ENCODE assay signal across 8 mouse cellular contexts in genomic region chr9:65214425-65214777, GRCm38 (mm10). TPM values are rescaled to one million over a fixed set of nuclear protein-coding genes. Genes with fewer than 3 reads are reported as not detected.
DNase-seq lines count a peak whose midpoint lies in the region; ATAC-seq and TF ChIP-seq lines count a peak whose summit lies in the region.

No protein-coding gene starts in this region.

- no peaks in the 10 kb centered on the region for H3K9me3 ChIP-seq in MEL (replicated peaks; ENCODE audit: insufficient read depth, low read length)
- no peaks in the 10 kb centered on the region for H3K9me3 ChIP-seq in embryonic facial prominence, embryonic 10.5 days
- H3K9me3 ChIP-seq in liver, embryonic 12.5 days (replicated peaks) = no peaks in the 10 kb centered on the region
- no peaks in the 10 kb centered on the region for H3K9me3 ChIP-seq in neural tube, embryonic 11.5 days (ENCODE audit: control insufficient read depth, low read length)

- TF ChIP-seq RAD21 in MEL (IDR thresholded peaks at IDR 0.05; ENCODE audit: low read depth, low read length) = no peak

- H3K4me3 ChIP-seq in MEL (ENCODE audit: control insufficient read depth in 1 of 2, insufficient read depth in 1 of 2, low read depth in 2 of 2, low read length in 2 of 2) = peak overlapping the region; percentile 70 to 75
- H3K4me3 ChIP-seq in embryonic facial prominence, embryonic 10.5 days = peak overlapping the region; percentile 83
- peak overlapping the region; percentile 85 for H3K4me3 ChIP-seq in liver, embryonic 12.5 days
- peak overlapping the region; percentile 56 for H3K4me3 ChIP-seq in neural tube, embryonic 11.5 days (ENCODE audit: low read depth, low read length)

- no peaks in the 10 kb centered on the region for H3K27me3 ChIP-seq in MEL (ENCODE audit: control insufficient read depth in 1 of 2, insufficient read depth in 2 of 2, low read length in 2 of 2)
- H3K27me3 ChIP-seq in embryonic facial prominence, embryonic 10.5 days (replicated peaks; ENCODE audit: low read depth, poor library complexity, severe bottlenecking) = no peaks in the 10 kb centered on the region
- H3K27me3 ChIP-seq in liver, embryonic 12.5 days (replicated peaks) = no peaks in the 10 kb centered on the region
- H3K27me3 ChIP-seq in neural tube, embryonic 11.5 days (ENCODE audit: control insufficient read depth, insufficient read depth, low read length) = no peaks in the 10 kb centered on the region

- TF ChIP-seq POLR2A in MEL (IDR thresholded peaks at IDR 0.05; ENCODE audit: control insufficient read depth in 1 of 2, insufficient read depth in 1 of 2, low read depth in 1 of 2, low read length in 2 of 2, poor library complexity in 1 of 2) = no peak

- DNase-seq in MEL (ENCODE audit: low read depth, low spot score) = peak; percentile 46
- DNase-seq in embryonic facial prominence, embryonic 10.5 days (ENCODE audit: low spot score) = peak; percentile 54
- peak; percentile 48 for DNase-seq in heart, postnatal 4 days
- DNase-seq in neural tube, embryonic 11.5 days (ENCODE audit: low spot score) = no peak
- DNase-seq in right cerebral cortex, postnatal 10 days (ENCODE audit: low spot score in 2 of 2) = no peak
- DNase-seq in spleen, adult 18-20 months = no peak

- peaks cover 11 to 15% of the 10 kb centered on the region in 2 experiments for H3K4me1 ChIP-seq in MEL (ENCODE audit: control insufficient read depth in 1 of 2, insufficient read depth in 2 of 2, low read length in 2 of 2)
- peaks cover 36% of the 10 kb centered on the region for H3K4me1 ChIP-seq in embryonic facial prominence, embryonic 10.5 days
- peaks cover 60% of the 10 kb centered on the region for H3K4me1 ChIP-seq in liver, embryonic 12.5 days
- H3K4me1 ChIP-seq in neural tube, embryonic 11.5 days (ENCODE audit: control insufficient read depth, insufficient read depth, low read length) = no peaks in the 10 kb centered on the region

- H3K4me2 ChIP-seq in liver, embryonic 12.5 days = peak overlapping the region; percentile 99
- H3K4me2 ChIP-seq in neural tube, embryonic 11.5 days (ENCODE audit: low read depth) = peak overlapping the region; percentile 87

- ATAC-seq in liver, embryonic 12.5 days = no peak
- ATAC-seq in neural tube, embryonic 11.5 days (ENCODE audit: insufficient read depth, low FRiP score, low TSS enrichment) = 0 out of 2 replicates have a peak, but pooled peaks have one; percentile 4
- no peak for ATAC-seq in inflammation-experienced regulatory T-cells, adult 6 months

- peak overlapping the region; percentile 1 for H3K27ac ChIP-seq in MEL (ENCODE audit: control insufficient read depth, low read depth, low read length)
- H3K27ac ChIP-seq in embryonic facial prominence, embryonic 10.5 days (replicated peaks) = peak overlapping the region; percentile 93
- peak overlapping the region; percentile 100 for H3K27ac ChIP-seq in liver, embryonic 12.5 days
- H3K27ac ChIP-seq in neural tube, embryonic 11.5 days (ENCODE audit: low read depth, low read length) = peak overlapping the region; percentile 39; the same call in 1 of the 2 replicates

- peaks cover 0 to 15% of the 10 kb centered on the region in 2 experiments; a peak in 2 of 4 replicates for H3K36me3 ChIP-seq in MEL (ENCODE audit: control insufficient read depth in 1 of 2, insufficient read depth in 2 of 2, low read length in 2 of 2)
- no peaks in the 10 kb centered on the region for H3K36me3 ChIP-seq in embryonic facial prominence, embryonic 10.5 days (replicated peaks)
- no peaks in the 10 kb centered on the region for H3K36me3 ChIP-seq in liver, embryonic 12.5 days
- no peaks in the 10 kb centered on the region for H3K36me3 ChIP-seq in neural tube, embryonic 11.5 days (ENCODE audit: control insufficient read depth, insufficient read depth, low read length)

- TF ChIP-seq EP300 in MEL (IDR thresholded peaks at IDR 0.05; ENCODE audit: low read depth in 1 of 2, low read length in 2 of 2) = peak in 1 of 2 experiments; percentile 24; a peak in 1 of 4 replicates

- TF ChIP-seq CTCF in MEL (IDR thresholded peaks at IDR 0.05 in 2 of 3, conservative IDR thresholded peaks at IDR 0.05 in 1 of 3; ENCODE audit: control insufficient read depth in 1 of 3, insufficient read depth in 1 of 3, low read depth in 2 of 3, low read length in 3 of 3, poor library complexity in 1 of 3, severe bottlenecking in 1 of 3) = no peak

- WGBS in embryonic facial prominence, embryonic 10.5 days = 24% methylated on average over 10 of the region's 10 CpGs
- 10% methylated on average over 10 of the region's 10 CpGs for WGBS in liver, embryonic 12.5 days (ENCODE audit: insufficient replicate concordance)
- WGBS in neural tube, embryonic 11.5 days = 22% methylated on average over 10 of the region's 10 CpGs

- H3K79me2 ChIP-seq in MEL (ENCODE audit: control insufficient read depth, insufficient read depth, low read length, poor library complexity) = peaks cover 3% of the 10 kb centered on the region; the same call in 1 of the 2 replicates

- H3K9ac ChIP-seq in MEL (ENCODE audit: control insufficient read depth, low read depth, low read length, poor library complexity, severe bottlenecking) = peak overlapping the region; percentile 65
- peak overlapping the region; percentile 98 for H3K9ac ChIP-seq in liver, embryonic 12.5 days
- peak overlapping the region; percentile 82 for H3K9ac ChIP-seq in neural tube, embryonic 11.5 days (ENCODE audit: low read length)

TF ChIP-seq in MEL, 35 proteins besides CTCF, POLR2A, EP300 and RAD21:
- TF ChIP-seq MYC (IDR thresholded peaks at IDR 0.05; ENCODE audit: low read depth, low read length) (0 out of 2 replicates have a peak, but pooled peaks have one; percentile 36), KAT2A (conservative IDR thresholded peaks at IDR 0.05; ENCODE audit: low read depth, low read length) (no peak)

RNA-seq across cellular contexts. Expression of gene Parp16, which starts 19.2 kb away (rescaled TPM):
- total RNA-seq in MEL (2012; rRNA removed) = 1.3 and 1.4 TPM in 2 replicates
- polyA plus RNA-seq in MEL (2012; ENCODE audit: insufficient read depth in 1 of 2, insufficient read length in 2 of 2, low read depth in 1 of 2, low replicate concordance in 2 of 2, missing spikeins in 1 of 2) = 1 to 10 TPM in 1 of 2 experiments, not detected in 1; 5.1 TPM
- 8.2 and 8.3 TPM in 2 replicates for polyA plus RNA-seq in embryonic facial prominence, embryonic 10.5 days (2016; fragmentation: Nextera tagmentation; extraction: Ambion mirVana)
- 1 to 10 TPM; 3.7 to 3.8 TPM for total RNA-seq in heart, postnatal 4 days (2021)
- polyA plus RNA-seq in liver, embryonic 12.5 days (2016; fragmentation: Nextera tagmentation; extraction: Ambion mirVana) = 7.7 and 8.6 TPM in 2 replicates
- polyA plus RNA-seq in neural tube, embryonic 11.5 days (2014; fragmentation: Nextera tagmentation; extraction: Ambion mirVana) = 4.9 and 6.1 TPM in 2 replicates
- polyA plus RNA-seq in inflammation-experienced regulatory T-cells, adult 6 months (2017; shearing (Covaris generic)) = 1 to 10 TPM; 5.4 to 8.0 (median 5.8) TPM

RNA-seq across cellular contexts. Expression of gene Cilp, which starts 50.6 kb away (rescaled TPM):
- total RNA-seq in MEL (2012; rRNA removed) = not detected in 2 replicates
- polyA plus RNA-seq in MEL (2012; ENCODE audit: insufficient read depth in 1 of 2, insufficient read length in 2 of 2, low read depth in 1 of 2, low replicate concordance in 2 of 2, missing spikeins in 1 of 2) = under 1 TPM in 1 of 2 experiments, not detected in 1; 0.01 TPM
- 0.05 and 0.15 TPM in 2 replicates for polyA plus RNA-seq in embryonic facial prominence, embryonic 10.5 days (2016; fragmentation: Nextera tagmentation; extraction: Ambion mirVana)
- total RNA-seq in heart, postnatal 4 days (2021) = 1 to 10 TPM; 1.4 to 1.5 TPM
- 0.06 TPM in 1 of 2 replicates, not detected in the other for polyA plus RNA-seq in liver, embryonic 12.5 days (2016; fragmentation: Nextera tagmentation; extraction: Ambion mirVana)
- polyA plus RNA-seq in neural tube, embryonic 11.5 days (2014; fragmentation: Nextera tagmentation; extraction: Ambion mirVana) = 0.12 and 0.29 TPM in 2 replicates
- polyA plus RNA-seq in inflammation-experienced regulatory T-cells, adult 6 months (2017; shearing (Covaris generic)) = not detected

Comparison
In these comparisons a context has a peak if more than half of its experiments do, and no peak if none do; other contexts are left out.
1. DNase-seq: peak in MEL (single experiment), embryonic facial prominence, embryonic 10.5 days (single experiment) and heart, postnatal 4 days (single experiment); none in neural tube, embryonic 11.5 days (single experiment), right cerebral cortex, postnatal 10 days (0 of 2) and spleen, adult 18-20 months (0 of 2).
2. H3K27ac ChIP-seq: peak in every context shown above with its lines; median percentile 100 in liver, embryonic 12.5 days; 93 in embryonic facial prominence, embryonic 10.5 days; 39 in neural tube, embryonic 11.5 days; 1 in MEL.
3. Peak in every context shown above with its lines, with median percentiles within 50 percentile points of each other: H3K4me3 ChIP-seq and H3K9ac ChIP-seq.